Comparison of ENCODE assay signal across 9 mouse cellular contexts in genomic region chr2:102091516-102092350, GRCm38 (mm10).
DNase-seq lines count a peak whose midpoint lies in the region; ATAC-seq and TF ChIP-seq lines count a peak whose summit lies in the region.
"Had no signal": no experiment of that assay in that cellular context is flagged by ENCODE, and none has a peak within 500 bp of the region (broad histone marks: within the 10 kb centered on the region; RNA-seq: fewer than 3 reads in every experiment).

No protein-coding gene starts in this region.

- H3K4me1 ChIP-seq in E14TG2a.4 (replicated peaks; ENCODE audit: low read depth, low read length) = peaks cover 48% of the 10 kb centered on the region
- H3K4me1 ChIP-seq in embryonic facial prominence, embryonic 12.5 days = peaks cover 26% of the 10 kb centered on the region
- peaks cover 11% of the 10 kb centered on the region for H3K4me1 ChIP-seq in lung, embryonic 14.5 days (ENCODE audit: insufficient read depth)

- 52% methylated on average over 8 of the region's 8 CpGs for WGBS in embryonic facial prominence, embryonic 12.5 days
- 38% methylated on average over 8 of the region's 8 CpGs for WGBS in lung, embryonic 14.5 days

- no peaks in the 10 kb centered on the region for H3K27me3 ChIP-seq in E14TG2a.4 (ENCODE audit: insufficient read depth, low read length)
- no peaks in the 10 kb centered on the region for H3K27me3 ChIP-seq in embryonic facial prominence, embryonic 12.5 days
- H3K27me3 ChIP-seq in lung, embryonic 14.5 days (ENCODE audit: insufficient read depth, low read length) = no peaks in the 10 kb centered on the region

- TF ChIP-seq CTCF in E14TG2a.4 (conservative IDR thresholded peaks at IDR 0.05; ENCODE audit: low read length) = peak; percentile 88
- TF ChIP-seq CTCF in lung, embryonic 14.5 days (IDR thresholded peaks at IDR 0.05; ENCODE audit: low read depth) = peak; percentile 87

- no peaks in the 10 kb centered on the region for H3K9me3 ChIP-seq in E14TG2a.4 (ENCODE audit: low read length)
- no peaks in the 10 kb centered on the region; the same call in 1 of the 2 replicates for H3K9me3 ChIP-seq in embryonic facial prominence, embryonic 12.5 days
- no peaks in the 10 kb centered on the region for H3K9me3 ChIP-seq in lung, embryonic 14.5 days (ENCODE audit: low read depth, low read length)

- intact Hi-C loops in heart, postnatal 10 days (cut with DNase I) = loop anchor here (1.0 to 5.0 kb wide), 4 partner anchors 59 to 362 kb away; no protein-coding TSS in a partner anchor

- H3K36me3 ChIP-seq in E14TG2a.4 (ENCODE audit: insufficient read depth, low read length) = peaks cover 15% of the 10 kb centered on the region; the same call in 1 of the 2 replicates
- H3K36me3 ChIP-seq in embryonic facial prominence, embryonic 12.5 days = 0 out of 2 replicates have a peak, but pooled peaks cover 4% of the 10 kb centered on the region
- no peaks in the 10 kb centered on the region for H3K36me3 ChIP-seq in lung, embryonic 14.5 days (ENCODE audit: insufficient read depth)

- peak; percentile 75 for DNase-seq in adrenal gland, postnatal 25 days
- DNase-seq in heart, postnatal 10 days = peak; percentile 69 to 81
- DNase-seq in layer of hippocampus, adult 11-12 months (ENCODE audit: low spot score) = peak; percentile 85
- peak; percentile 90 for DNase-seq in lung, embryonic 14.5 days
- peak; percentile 56 for DNase-seq in retina, adult 2 months (ENCODE audit: low read depth, low spot score)
- DNase-seq in urinary bladder, postnatal 25 days (ENCODE audit: low spot score) = peak; percentile 64

- peak; percentile 24; the same call in 1 of the 2 replicates for ATAC-seq in embryonic facial prominence, embryonic 12.5 days (ENCODE audit: insufficient number of reproducible peaks, insufficient read depth, low FRiP score, low TSS enrichment)
- ATAC-seq in lung, embryonic 14.5 days (ENCODE audit: insufficient read depth) = peak; percentile 76

- H3K9ac ChIP-seq in embryonic facial prominence, embryonic 12.5 days = no peak overlapping the region
- no peak overlapping the region for H3K9ac ChIP-seq in lung, embryonic 14.5 days

- H3K4me2 ChIP-seq in embryonic facial prominence, embryonic 12.5 days (replicated peaks) = no peak overlapping the region
- no peak overlapping the region for H3K4me2 ChIP-seq in lung, embryonic 14.5 days

- H3K27ac ChIP-seq in embryonic facial prominence, embryonic 12.5 days = no peak overlapping the region
- H3K27ac ChIP-seq in lung, embryonic 14.5 days (ENCODE audit: low read depth) = peak overlapping the region; percentile 24; the same call in 1 of the 2 replicates
- H3K27ac ChIP-seq: macrophage had no signal

- H3K4me3 ChIP-seq in E14TG2a.4 (replicated peaks; ENCODE audit: low read length) = no peak overlapping the region
- no peak overlapping the region for H3K4me3 ChIP-seq in embryonic facial prominence, embryonic 12.5 days
- no peak overlapping the region for H3K4me3 ChIP-seq in lung, embryonic 14.5 days (ENCODE audit: low read depth, low read length)
